Mouse (Mus musculus): ENCODE measurements around the gene 1700034J05Rik. TPM values are rescaled to one million over a fixed set of nuclear protein-coding genes. Genes with fewer than 3 reads are reported as not detected.

The 1700034J05Rik gene
- polyA plus RNA-seq, 1 experiment from 2014 or later, result 0.04 TPM

GRCm38 (mm10) chr6:146978691-146979114, 24.5 kb upstream of the 1700034J05Rik start:
- Histone ChIP-seq H3K4me2 (no peak overlapping the region), H3K9me3 (no peaks in the 10 kb centered on the region), H3K9ac (no peak overlapping the region), H3K4me3 (no peak overlapping the region), H3K36me3 (peaks cover 41% of the 10 kb centered on the region), H3K27me3 (replicated peaks) (no peaks in the 10 kb centered on the region), H3K4me1 (peaks cover 58% of the 10 kb centered on the region), H3K27ac (replicated peaks) (peak overlapping the region; percentile 91)
- WGBS, result 50% methylated on average over 5 of the region's 5 CpGs
- ATAC-seq (ENCODE audit: extremely low read depth, insufficient number of reproducible peaks, low FRiP score, low TSS enrichment), result no peak

- Histone ChIP-seq H3K4me1 (peaks cover 69% of the 10 kb centered on the region), H3K4me2 (no peak overlapping the region), H3K36me3 (peaks cover 22% of the 10 kb centered on the region), H3K9ac (no peak overlapping the region), H3K27ac (replicated peaks) (peak overlapping the region; percentile 31; the same call in 1 of the 2 replicates), H3K4me3 (no peak overlapping the region), H3K27me3 (replicated peaks) (no peaks in the 10 kb centered on the region), H3K9me3 (no peaks in the 10 kb centered on the region)
- WGBS, result 56% methylated on average over 8 of the region's 8 CpGs
- no peak for ATAC-seq (ENCODE audit: extremely low read depth, insufficient number of reproducible peaks, low FRiP score, low TSS enrichment)
Observed at GRCm38 (mm10) chr6:146976446-146976845, 22.2 kb upstream of the 1700034J05Rik start.

- H3K4me1 ChIP-seq, result peaks cover 48% of the 10 kb centered on the region
- no peak overlapping the region for H3K9ac ChIP-seq
- peaks cover 17% of the 10 kb centered on the region for H3K36me3 ChIP-seq
- no peak for ATAC-seq (ENCODE audit: extremely low read depth, insufficient number of reproducible peaks, low FRiP score, low TSS enrichment)
- no peak overlapping the region for H3K4me2 ChIP-seq
- H3K4me3 ChIP-seq, result no peak overlapping the region
- H3K9me3 ChIP-seq, result no peaks in the 10 kb centered on the region
- H3K27ac ChIP-seq (replicated peaks), result no peak overlapping the region
- no peaks in the 10 kb centered on the region for H3K27me3 ChIP-seq (replicated peaks)
Observed at GRCm38 (mm10) chr6:146973830-146974229, 19.6 kb upstream of the 1700034J05Rik start.

GRCm38 (mm10) chr6:146973406-146973805, 19.2 kb upstream of the 1700034J05Rik start:
- Histone ChIP-seq H3K4me1 (peaks cover 44% of the 10 kb centered on the region), H3K4me2 (no peak overlapping the region), H3K9me3 (no peaks in the 10 kb centered on the region), H3K9ac (no peak overlapping the region), H3K4me3 (no peak overlapping the region), H3K27ac (replicated peaks) (no peak overlapping the region), H3K36me3 (peaks cover 17% of the 10 kb centered on the region), H3K27me3 (replicated peaks) (no peaks in the 10 kb centered on the region)
- 73% methylated on average over 2 of the region's 2 CpGs for WGBS
- ATAC-seq (ENCODE audit: extremely low read depth, insufficient number of reproducible peaks, low FRiP score, low TSS enrichment), result no peak

- H3K36me3 ChIP-seq, result peaks cover 12% of the 10 kb centered on the region
- WGBS, result 38% methylated on average over 1 of the region's 1 CpGs
- H3K4me3 ChIP-seq, result no peak overlapping the region
- no peaks in the 10 kb centered on the region for H3K9me3 ChIP-seq
- no peak for ATAC-seq (ENCODE audit: extremely low read depth, insufficient number of reproducible peaks, low FRiP score, low TSS enrichment)
- H3K27ac ChIP-seq (replicated peaks), result no peak overlapping the region
- no peak overlapping the region for H3K4me2 ChIP-seq
- no peak overlapping the region for H3K9ac ChIP-seq
- no peaks in the 10 kb centered on the region for H3K27me3 ChIP-seq (replicated peaks)
- peaks cover 40% of the 10 kb centered on the region for H3K4me1 ChIP-seq
Observed at GRCm38 (mm10) chr6:146972740-146973139, 18.5 kb upstream of the 1700034J05Rik start.

GRCm38 (mm10) chr6:146972009-146972408, 17.8 kb upstream of the 1700034J05Rik start:
- H3K4me3 ChIP-seq, result no peak overlapping the region
- H3K4me2 ChIP-seq, result no peak overlapping the region
- 53% methylated on average over 6 of the region's 6 CpGs for WGBS
- H3K27ac ChIP-seq (replicated peaks), result no peak overlapping the region
- H3K9me3 ChIP-seq, result no peaks in the 10 kb centered on the region
- no peak for ATAC-seq (ENCODE audit: extremely low read depth, insufficient number of reproducible peaks, low FRiP score, low TSS enrichment)
- H3K36me3 ChIP-seq, result peaks cover 5% of the 10 kb centered on the region
- H3K4me1 ChIP-seq, result peaks cover 40% of the 10 kb centered on the region
- no peaks in the 10 kb centered on the region for H3K27me3 ChIP-seq (replicated peaks)
- H3K9ac ChIP-seq, result no peak overlapping the region

GRCm38 (mm10) chr6:146971366-146971765, 17.1 kb upstream of the 1700034J05Rik start:
- H3K9me3 ChIP-seq, result no peaks in the 10 kb centered on the region
- peaks cover 40% of the 10 kb centered on the region for H3K4me1 ChIP-seq
- H3K4me3 ChIP-seq, result no peak overlapping the region
- no peaks in the 10 kb centered on the region for H3K36me3 ChIP-seq
- H3K27me3 ChIP-seq (replicated peaks), result no peaks in the 10 kb centered on the region
- ATAC-seq (ENCODE audit: extremely low read depth, insufficient number of reproducible peaks, low FRiP score, low TSS enrichment), result no peak
- WGBS, result 43% methylated on average over 3 of the region's 3 CpGs
- no peak overlapping the region for H3K4me2 ChIP-seq
- H3K9ac ChIP-seq, result no peak overlapping the region
- H3K27ac ChIP-seq (replicated peaks), result no peak overlapping the region

- ATAC-seq (ENCODE audit: extremely low read depth, insufficient number of reproducible peaks, low FRiP score, low TSS enrichment), result no peak
- H3K27ac ChIP-seq (replicated peaks), result no peak overlapping the region
- H3K4me1 ChIP-seq, result peaks cover 40% of the 10 kb centered on the region
- no peak overlapping the region for H3K9ac ChIP-seq
- 69% methylated on average over 3 of the region's 3 CpGs for WGBS
- H3K4me3 ChIP-seq, result no peak overlapping the region
- no peak overlapping the region for H3K4me2 ChIP-seq
- H3K27me3 ChIP-seq (replicated peaks), result no peaks in the 10 kb centered on the region
- H3K36me3 ChIP-seq, result no peaks in the 10 kb centered on the region
- H3K9me3 ChIP-seq, result no peaks in the 10 kb centered on the region
Observed at GRCm38 (mm10) chr6:146970811-146971210, 16.6 kb upstream of the 1700034J05Rik start.

GRCm38 (mm10) chr6:146967836-146968235, 13.6 kb upstream of the 1700034J05Rik start:
- Histone ChIP-seq H3K27me3 (replicated peaks) (no peaks in the 10 kb centered on the region), H3K4me2 (no peak overlapping the region), H3K9ac (no peak overlapping the region), H3K36me3 (peaks cover 4% of the 10 kb centered on the region; the same call in 1 of the 2 replicates), H3K27ac (replicated peaks) (no peak overlapping the region), H3K4me3 (no peak overlapping the region), H3K9me3 (no peaks in the 10 kb centered on the region), H3K4me1 (peaks cover 24% of the 10 kb centered on the region)
- WGBS, result 70% methylated on average over 6 of the region's 6 CpGs
- no peak for ATAC-seq (ENCODE audit: extremely low read depth, insufficient number of reproducible peaks, low FRiP score, low TSS enrichment)

- H3K9ac ChIP-seq, result no peak overlapping the region
- H3K4me1 ChIP-seq, result peaks cover 28% of the 10 kb centered on the region
- ATAC-seq (ENCODE audit: extremely low read depth, insufficient number of reproducible peaks, low FRiP score, low TSS enrichment), result no peak
- 0 out of 2 replicates have a peak overlapping the region, but pooled peaks have one; percentile 17 for H3K27ac ChIP-seq (replicated peaks)
- no peak overlapping the region for H3K4me3 ChIP-seq
- no peaks in the 10 kb centered on the region for H3K9me3 ChIP-seq
- H3K4me2 ChIP-seq, result no peak overlapping the region
- WGBS, result 47% methylated on average over 12 of the region's 12 CpGs
- H3K27me3 ChIP-seq (replicated peaks), result no peaks in the 10 kb centered on the region
- peaks cover 4% of the 10 kb centered on the region; the same call in 1 of the 2 replicates for H3K36me3 ChIP-seq
Observed at GRCm38 (mm10) chr6:146966446-146967019, 12.3 kb upstream of the 1700034J05Rik start.

GRCm38 (mm10) chr6:146965139-146965772, 11.0 kb upstream of the 1700034J05Rik start:
- Histone ChIP-seq H3K9me3 (no peaks in the 10 kb centered on the region), H3K4me2 (no peak overlapping the region), H3K4me1 (peaks cover 35% of the 10 kb centered on the region), H3K27ac (replicated peaks) (no peak overlapping the region), H3K4me3 (no peak overlapping the region), H3K9ac (no peak overlapping the region), H3K36me3 (peaks cover 4% of the 10 kb centered on the region; the same call in 1 of the 2 replicates), H3K27me3 (replicated peaks) (no peaks in the 10 kb centered on the region)
- 85% methylated on average over 13 of the region's 13 CpGs for WGBS
- ATAC-seq (ENCODE audit: extremely low read depth, insufficient number of reproducible peaks, low FRiP score, low TSS enrichment), result no peak
